ENCODE assay signal across 26 mouse cellular contexts in the genomic region with DNA sequence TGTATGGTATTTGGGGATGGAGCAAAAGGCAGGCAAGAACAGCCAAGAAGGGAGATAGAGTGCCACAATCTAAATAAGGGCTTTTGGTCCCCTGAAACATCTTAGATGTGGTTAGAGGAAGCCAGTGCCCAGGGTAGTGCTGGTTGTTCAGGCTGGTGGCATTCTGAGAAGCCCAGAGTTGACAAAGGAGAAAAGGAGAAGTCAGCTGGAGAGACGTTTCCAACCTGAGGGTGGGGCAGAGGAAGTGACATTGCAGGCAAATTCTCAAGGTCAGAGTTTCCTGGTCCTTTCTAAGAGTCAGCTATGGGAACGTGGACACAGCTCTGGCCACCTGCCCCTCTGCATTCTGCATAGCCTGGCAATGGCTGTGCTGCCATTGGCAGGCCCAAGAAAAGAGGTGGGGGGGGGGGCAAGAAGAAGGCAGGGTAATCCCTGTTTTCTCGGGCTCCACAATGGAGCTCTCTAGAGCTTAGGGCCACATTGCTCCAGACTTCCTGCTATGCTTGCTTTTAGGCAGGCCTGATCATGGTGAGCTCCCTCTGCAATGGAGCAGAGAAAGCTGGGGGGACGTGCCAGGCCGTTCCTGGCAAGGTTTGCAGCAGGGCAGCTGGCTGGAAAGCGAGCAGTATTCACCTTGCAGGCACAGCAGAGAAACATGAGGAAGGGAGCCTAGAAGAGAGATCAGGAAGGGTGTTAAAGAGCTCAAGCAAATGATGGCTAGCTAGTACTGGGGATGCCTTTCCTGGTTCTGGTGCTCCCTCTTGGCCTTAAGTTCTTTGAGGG. TPM values are rescaled to one million over a fixed set of nuclear protein-coding genes. Genes with fewer than 3 reads are reported as not detected.
A peak's percentile ranks its signal among the peaks of the same experiment; 100 is the strongest.
DNase-seq lines count a peak whose midpoint lies in the region; ATAC-seq and TF ChIP-seq lines count a peak whose summit lies in the region.
"Had no signal": no experiment of that assay in that cellular context is flagged by ENCODE, and none has a peak within 500 bp of the region (broad histone marks: within the 10 kb centered on the region; RNA-seq: fewer than 3 reads in every experiment).

No protein-coding gene starts in this region.

- no peak for TF ChIP-seq EP300 in MEL (IDR thresholded peaks at IDR 0.05; ENCODE audit: low read depth in 1 of 2, low read length in 2 of 2)

- H3K9me3 ChIP-seq in MEL (replicated peaks; ENCODE audit: insufficient read depth, low read length): no peaks in the 10 kb centered on the region
- H3K9me3 ChIP-seq: embryonic facial prominence, embryonic 13.5 days; forebrain, embryonic 13.5 days; G1E; heart, embryonic 10.5 days; hindbrain, embryonic 13.5 days had no signal

- TF ChIP-seq POLR2A in MEL (IDR thresholded peaks at IDR 0.05; ENCODE audit: control insufficient read depth in 1 of 2, insufficient read depth in 1 of 2, low read depth in 1 of 2, low read length in 2 of 2, poor library complexity in 1 of 2): no peak

- no peak for TF ChIP-seq RAD21 in MEL (IDR thresholded peaks at IDR 0.05; ENCODE audit: low read depth, low read length)

- H3K79me2 ChIP-seq in MEL (ENCODE audit: control insufficient read depth, insufficient read depth, low read length, poor library complexity): no peaks in the 10 kb centered on the region

- no peak overlapping the region for H3K4me3 ChIP-seq in MEL (ENCODE audit: control insufficient read depth in 1 of 2, insufficient read depth in 1 of 2, low read depth in 2 of 2, low read length in 2 of 2)
- H3K4me3 ChIP-seq: embryonic facial prominence, embryonic 13.5 days; forebrain, embryonic 13.5 days; heart, embryonic 10.5 days; hindbrain, embryonic 13.5 days had no signal

- no peak overlapping the region for H3K27ac ChIP-seq in MEL (ENCODE audit: control insufficient read depth, low read depth, low read length)
- H3K27ac ChIP-seq: embryonic facial prominence, embryonic 13.5 days; forebrain, embryonic 13.5 days; heart, embryonic 10.5 days; hindbrain, embryonic 13.5 days; hindbrain, postnatal 0 days had no signal

- peak; percentile 48 to 53; a peak in 2 of 4 replicates for ATAC-seq in hematopoietic stem cell, adult 5-6 weeks (replicated peaks in 1 of 2; ENCODE audit: insufficient read depth in 1 of 2, low FRiP score in 2 of 2, low TSS enrichment in 1 of 2, low read depth in 1 of 2, poor library complexity in 2 of 2, severe bottlenecking in 2 of 2)
- no peak for ATAC-seq in erythroblast, adult 5-6 weeks (replicated peaks; ENCODE audit: low FRiP score, poor library complexity, severe bottlenecking)
- ATAC-seq: activated CD4-positive, CD25-positive, alpha-beta regulatory T cell, adult 4 months; forebrain, embryonic 13.5 days; forebrain, postnatal 0 days; hindbrain, postnatal 0 days; Patski had no signal

- H3K27me3 ChIP-seq in MEL (ENCODE audit: control insufficient read depth in 1 of 2, insufficient read depth in 2 of 2, low read length in 2 of 2): no peaks in the 10 kb centered on the region
- H3K27me3 ChIP-seq: Patski had no signal

- no peaks in the 10 kb centered on the region for H3K36me3 ChIP-seq in MEL (ENCODE audit: control insufficient read depth in 1 of 2, insufficient read depth in 2 of 2, low read length in 2 of 2)
- H3K36me3 ChIP-seq: embryonic facial prominence, embryonic 13.5 days; G1E; heart, embryonic 10.5 days had no signal

- peak; percentile 66 to 73 for DNase-seq in cerebellum, postnatal 14 days
- no peak for DNase-seq in cerebellum, adult 11 months
- DNase-seq in 416B (ENCODE audit: low read depth) (peak; percentile 39), MEL (ENCODE audit: low read depth, low spot score) (peak; percentile 21)
- no peak for DNase-seq in spleen, postnatal 14 days (ENCODE audit: low spot score in 2 of 2)
- no peak for DNase-seq in heart, adult 18-20 months
- DNase-seq: adrenal gland, postnatal 14 days; cerebellum, adult 2 months; forebrain, postnatal 0 days; gastrocnemius, postnatal 14 days; heart, postnatal 10 days; heart, postnatal 4 days had no signal

- no peak overlapping the region for H3K9ac ChIP-seq in MEL (ENCODE audit: control insufficient read depth, low read depth, low read length, poor library complexity, severe bottlenecking)
- H3K9ac ChIP-seq: embryonic facial prominence, embryonic 13.5 days; forebrain, embryonic 13.5 days; forebrain, postnatal 0 days; hindbrain, embryonic 13.5 days had no signal

- H3K4me1 ChIP-seq in MEL (ENCODE audit: control insufficient read depth in 1 of 2, insufficient read depth in 2 of 2, low read length in 2 of 2): peaks cover 0 to 5% of the 10 kb centered on the region in 2 experiments; a peak in 1 of 4 replicates
- H3K4me1 ChIP-seq: embryonic facial prominence, embryonic 13.5 days; forebrain, embryonic 13.5 days; heart, embryonic 10.5 days had no signal

- no peak for TF ChIP-seq CTCF in MEL (IDR thresholded peaks at IDR 0.05 in 2 of 3, conservative IDR thresholded peaks at IDR 0.05 in 1 of 3; ENCODE audit: control insufficient read depth in 1 of 3, insufficient read depth in 1 of 3, low read depth in 2 of 3, low read length in 3 of 3, poor library complexity in 1 of 3, severe bottlenecking in 1 of 3)

TF ChIP-seq in MEL, 35 proteins besides CTCF, POLR2A, EP300 and RAD21:
- TF ChIP-seq SMC3 (IDR thresholded peaks at IDR 0.05; ENCODE audit: low read depth, low read length) (no peak), BHLHE40 (IDR thresholded peaks at IDR 0.05; ENCODE audit: borderline replicate concordance, low read depth, low read length) (no peak), POLR2AphosphoS2 (IDR thresholded peaks at IDR 0.05; ENCODE audit: low read length) (no peak), USF1 (IDR thresholded peaks at IDR 0.05; ENCODE audit: low read depth, low read length) (no peak), MYB (IDR thresholded peaks at IDR 0.05; ENCODE audit: low read depth, low read length) (no peak), ETS1 (IDR thresholded peaks at IDR 0.05; ENCODE audit: low read depth, low read length) (no peak), CHD2 (IDR thresholded peaks at IDR 0.05; ENCODE audit: low read length) (no peak), HCFC1 (IDR thresholded peaks at IDR 0.05; ENCODE audit: low read depth, low read length) (no peak), MYC (IDR thresholded peaks at IDR 0.05; ENCODE audit: low read depth, low read length) (no peak)
TF ChIP-seq in MEL: peak in this region for 0.

RNA-seq across cellular contexts. Expression of gene Pax2, which starts 14.6 kb away (rescaled TPM):
- not detected in 2 replicates for total RNA-seq in MEL (2012; rRNA removed)
- polyA plus RNA-seq in MEL (2012; ENCODE audit: insufficient read depth in 1 of 2, insufficient read length in 2 of 2, low read depth in 1 of 2, low replicate concordance in 2 of 2, missing spikeins in 1 of 2): not detected
- not detected in 2 replicates for total RNA-seq in hematopoietic stem cell, adult 5-6 weeks (2017)
- total RNA-seq in erythroblast, adult 5-6 weeks (2015; ENCODE audit: low replicate concordance): not detected in 2 replicates
- not detected in 2 replicates for total RNA-seq in erythroblast, adult 5-6 weeks (2017; ENCODE audit: low replicate concordance)
- not detected for total RNA-seq in heart, adult 18-20 months (2021)
- total RNA-seq: adrenal gland, adult 18-20 months; adrenal gland, postnatal 14 days; gastrocnemius, adult 18-20 months; gastrocnemius, postnatal 14 days; heart, postnatal 10 days; heart, postnatal 4 days had no signal
- polyA plus RNA-seq: activated CD4-positive, CD25-positive, alpha-beta regulatory T cell, adult 4 months; G1E; heart, embryonic 14.5 days; intestine, embryonic 14.5 days had no signal

Comparison
In these comparisons a context has a peak if more than half of its experiments do, and no peak if none do; other contexts are left out.
1. DNase-seq: peak in cerebellum, postnatal 14 days (2 of 2), 416B (single experiment) and MEL (single experiment); none in cerebellum, adult 11 months (single experiment), spleen, postnatal 14 days (0 of 2) and heart, adult 18-20 months (0 of 2).